In the genomic region with DNA sequence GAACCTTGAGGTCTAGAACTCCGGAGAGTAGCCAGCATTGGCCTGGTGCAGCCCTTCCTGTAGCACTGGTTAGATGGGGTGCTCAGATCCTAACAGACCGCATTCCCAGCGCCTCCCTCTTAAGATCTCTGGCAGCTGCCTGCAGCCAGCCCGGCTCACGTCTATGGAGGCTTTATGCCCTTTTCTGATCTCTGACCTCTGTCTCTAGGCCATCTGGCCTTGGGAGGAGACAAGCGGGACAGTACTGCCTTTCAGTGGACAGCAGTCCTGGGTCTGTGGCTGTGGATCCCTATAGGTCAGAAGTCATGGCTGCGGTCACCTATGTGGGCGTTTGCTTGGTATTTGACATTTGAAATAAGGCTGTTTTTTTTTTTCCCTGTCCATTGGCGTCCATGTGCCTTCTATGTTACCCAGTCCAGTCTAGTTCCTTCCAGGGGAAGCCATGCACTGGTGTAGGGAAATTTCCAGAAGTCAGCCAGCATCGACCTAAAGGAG, we compare ENCODE assay signal across 22 mouse cellular contexts. TPM values are rescaled to one million over a fixed set of nuclear protein-coding genes. Genes with fewer than 3 reads are reported as not detected.
"Had no signal": no experiment of that assay in that cellular context is flagged by ENCODE, and none has a peak within 500 bp of the region (broad histone marks: within the 10 kb centered on the region; RNA-seq: fewer than 3 reads in every experiment).

No protein-coding gene starts in this region.

- H3K36me3 ChIP-seq: kidney, embryonic 15.5 days; limb, embryonic 12.5 days; limb, embryonic 15.5 days had no signal

- H3K9me3 ChIP-seq: kidney, embryonic 15.5 days; limb, embryonic 12.5 days; limb, embryonic 15.5 days had no signal

- H3K4me3 ChIP-seq: kidney, embryonic 15.5 days; left cerebral cortex, adult 2 months; limb, embryonic 12.5 days; limb, embryonic 15.5 days had no signal

- H3K9ac ChIP-seq: kidney, embryonic 15.5 days; limb, embryonic 12.5 days; limb, embryonic 15.5 days; liver, embryonic 14.5 days; liver, postnatal 0 days; lung, embryonic 14.5 days had no signal

- DNase-seq: kidney, adult 11 months; kidney, adult 8-10 months; kidney, postnatal 10 days; kidney, postnatal 36 days; layer of hippocampus, postnatal 36 days; left cerebral cortex, postnatal 4 days; liver, postnatal 0 days; lung, embryonic 14.5 days; midbrain, embryonic 14.5 days; thymus, adult 18-20 months; thymus, postnatal 14 days; thymus, postnatal 4 days had no signal

- H3K4me2 ChIP-seq: kidney, embryonic 15.5 days; limb, embryonic 12.5 days; limb, embryonic 15.5 days; liver, embryonic 11.5 days; lung, embryonic 14.5 days; midbrain, embryonic 11.5 days had no signal

- ATAC-seq: liver, postnatal 0 days; lung, postnatal 0 days had no signal

- H3K27ac ChIP-seq: kidney, embryonic 15.5 days; left cerebral cortex, adult 2 months; limb, embryonic 12.5 days; limb, embryonic 15.5 days; liver, embryonic 14.5 days; macrophage had no signal

RNA-seq across cellular contexts. Expression of gene Rflna, which starts 2.2 kb away (rescaled TPM):
- total RNA-seq: megakaryocyte, adult 5-6 weeks had no signal
- polyA plus RNA-seq: macrophage had no signal
